Mouse (Mus musculus) embryonic facial prominence, embryonic 12.5 days (tissue): Measurements from ENCODE around the gene Gm37240. TPM values are rescaled to one million over a fixed set of nuclear protein-coding genes. Genes with fewer than 3 reads are reported as not detected.
A peak's percentile ranks its signal among the peaks of the same experiment; 100 is the strongest.

Source experiments
- ATAC-seq: fragments of 200-750 bp; cut with Nextera tagmentation; 2 replicates; pipeline ENCODE4 v1.8.0; 2017; ENCODE audit not compliant: insufficient number of reproducible peaks, insufficient read depth, low FRiP score, low TSS enrichment
- H3K27ac ChIP-seq: fragments of 300-500 bp; sonication (generic); 2 replicates; pipeline ENCODE4 v1.5.1; 2016; ENCODE audit warnings: mild to moderate bottlenecking
- H3K27me3 ChIP-seq: fragments of 300-500 bp; sonication (generic); 2 replicates; pipeline ENCODE4 v1.6.1; 2016; ENCODE audit warnings: mild to moderate bottlenecking, moderate library complexity
- H3K36me3 ChIP-seq: fragments of 300-500 bp; sonication (generic); 2 replicates; pipeline ENCODE4 v1.6.1; 2016; ENCODE audit warnings: mild to moderate bottlenecking
- H3K4me1 ChIP-seq: fragments of 300-500 bp; sonication (generic); 2 replicates; pipeline ENCODE4 v1.6.1; 2016
- H3K4me2 ChIP-seq: fragments of 300-500 bp; sonication (generic); replicated peaks from 2 replicates; pipeline ENCODE4 v1.6.1; 2016; ENCODE audit warnings: mild to moderate bottlenecking, moderate library complexity
- H3K4me3 ChIP-seq: fragments of 300-500 bp; sonication (generic); 2 replicates; pipeline ENCODE4 v1.5.1; 2016; ENCODE audit warnings: mild to moderate bottlenecking
- H3K9ac ChIP-seq: fragments of 300-500 bp; sonication (generic); 2 replicates; pipeline ENCODE4 v1.6.1; 2016; ENCODE audit warnings: mild to moderate bottlenecking, moderate library complexity
- H3K9me3 ChIP-seq: fragments of 300-500 bp; sonication (generic); 2 replicates; pipeline ENCODE4 v1.6.1; 2016; ENCODE audit warnings: mild to moderate bottlenecking, moderate library complexity
- WGBS: fragments of 180-500 bp; shearing (Covaris S2); methylation state at CpG from one replicate; pipeline ENCODE4 v1.1.7; 2016; 5-methylcytosine and 5-hydroxymethylcytosine counted together
- polyA plus RNA-seq: library from polyadenylated mRNA; unstranded; fragments of >200 nt; fragmentation: Nextera tagmentation; extraction: Ambion mirVana; gene quantifications from 2 replicates; pipeline ENCODE4 v1.2.1, GENCODE M21; 2016

Gene Gm37240
- polyA plus RNA-seq, 1 experiment from 2014 or later = 4.0 TPM

GRCm38 (mm10) chr3:85845341-85845740 is 42.0 kb downstream of the Gm37240 start:
- no peak overlapping the region for H3K4me2 ChIP-seq
- H3K4me3 ChIP-seq = no peak overlapping the region
- H3K36me3 ChIP-seq = no peaks in the 10 kb centered on the region
- H3K27ac ChIP-seq = no peak overlapping the region
- WGBS = 88% methylated on average over 6 of the region's 6 CpGs
- H3K9me3 ChIP-seq = 0 out of 2 replicates have a peak, but pooled peaks cover 3% of the 10 kb centered on the region
- H3K9ac ChIP-seq = no peak overlapping the region
- no peak for ATAC-seq
- peaks cover 2% of the 10 kb centered on the region; the same call in 1 of the 2 replicates for H3K4me1 ChIP-seq
- H3K27me3 ChIP-seq = no peaks in the 10 kb centered on the region

- H3K27ac ChIP-seq = peak overlapping the region; percentile 55
- no peak overlapping the region for H3K9ac ChIP-seq
- no peak overlapping the region for H3K4me2 ChIP-seq
These were observed 44.5 kb downstream of the Gm37240 start for GRCm38 (mm10) chr3:85842881-85843218.

GRCm38 (mm10) chr3:85842177-85842880 is 45.0 kb downstream of the Gm37240 start:
- H3K9me3 ChIP-seq = 0 out of 2 replicates have a peak, but pooled peaks cover 3% of the 10 kb centered on the region
- H3K9ac ChIP-seq = no peak overlapping the region
- no peak for ATAC-seq
- peaks cover 2% of the 10 kb centered on the region; the same call in 1 of the 2 replicates for H3K4me1 ChIP-seq
- WGBS = 43% methylated on average over 9 of the region's 9 CpGs
- H3K4me3 ChIP-seq = no peak overlapping the region
- H3K27ac ChIP-seq = peak overlapping the region; percentile 55
- no peaks in the 10 kb centered on the region for H3K27me3 ChIP-seq
- H3K4me2 ChIP-seq = no peak overlapping the region
- no peaks in the 10 kb centered on the region for H3K36me3 ChIP-seq

More at GRCm38 (mm10) chr3:85842881-85843218, 44.5 kb downstream of the Gm37240 start:
- Histone ChIP-seq H3K9me3 (0 out of 2 replicates have a peak, but pooled peaks cover 3% of the 10 kb centered on the region), H3K4me3 (no peak overlapping the region), H3K4me1 (peaks cover 2% of the 10 kb centered on the region; the same call in 1 of the 2 replicates), H3K27me3 (no peaks in the 10 kb centered on the region), H3K36me3 (no peaks in the 10 kb centered on the region)
- ATAC-seq = no peak

GRCm38 (mm10) chr3:85841454-85842176 is 45.7 kb downstream of the Gm37240 start:
- 0 out of 2 replicates have a peak, but pooled peaks cover 3% of the 10 kb centered on the region for H3K9me3 ChIP-seq
- H3K27ac ChIP-seq = peak overlapping the region; percentile 55
- no peak for ATAC-seq

GRCm38 (mm10) chr3:85833627-85834026 is 53.7 kb downstream of the Gm37240 start:
- H3K27ac ChIP-seq = no peak overlapping the region
- H3K4me3 ChIP-seq = no peak overlapping the region
- no peaks in the 10 kb centered on the region for H3K27me3 ChIP-seq
- H3K9me3 ChIP-seq = no peaks in the 10 kb centered on the region
- 61% methylated on average over 1 of the region's 1 CpGs for WGBS
- no peak for ATAC-seq
- no peaks in the 10 kb centered on the region for H3K4me1 ChIP-seq
- no peak overlapping the region for H3K9ac ChIP-seq
- no peaks in the 10 kb centered on the region for H3K36me3 ChIP-seq
- H3K4me2 ChIP-seq = no peak overlapping the region

More at GRCm38 (mm10) chr3:85841454-85842176, 45.7 kb downstream of the Gm37240 start:
- peaks cover 2% of the 10 kb centered on the region; the same call in 1 of the 2 replicates for H3K4me1 ChIP-seq
- no peaks in the 10 kb centered on the region for H3K36me3 ChIP-seq
- H3K4me3 ChIP-seq = no peak overlapping the region
- no peaks in the 10 kb centered on the region for H3K27me3 ChIP-seq
- 36% methylated on average over 2 of the region's 2 CpGs for WGBS
- H3K4me2 ChIP-seq = no peak overlapping the region
- H3K9ac ChIP-seq = no peak overlapping the region

- H3K9ac ChIP-seq = no peak overlapping the region
- no peak overlapping the region for H3K27ac ChIP-seq
- H3K4me1 ChIP-seq = no peaks in the 10 kb centered on the region
- H3K36me3 ChIP-seq = no peaks in the 10 kb centered on the region
- H3K4me2 ChIP-seq = no peak overlapping the region
- no peaks in the 10 kb centered on the region for H3K27me3 ChIP-seq
- no peak overlapping the region for H3K4me3 ChIP-seq
- WGBS = 81% methylated on average over 10 of the region's 10 CpGs
- no peak for ATAC-seq
- H3K9me3 ChIP-seq = no peaks in the 10 kb centered on the region
These were observed 54.7 kb downstream of the Gm37240 start for GRCm38 (mm10) chr3:85832490-85833155.

- Histone ChIP-seq H3K4me2 (no peak overlapping the region), H3K4me1 (no peaks in the 10 kb centered on the region; the same call in 1 of the 2 replicates), H3K36me3 (no peaks in the 10 kb centered on the region), H3K4me3 (no peak overlapping the region), H3K9me3 (no peaks in the 10 kb centered on the region), H3K9ac (no peak overlapping the region), H3K27me3 (no peaks in the 10 kb centered on the region), H3K27ac (no peak overlapping the region)
- no peak for ATAC-seq
- 75% methylated on average over 1 of the region's 1 CpGs for WGBS
These were observed 55.5 kb downstream of the Gm37240 start for GRCm38 (mm10) chr3:85831785-85832184.

- H3K9ac ChIP-seq = no peak overlapping the region
- no peak overlapping the region for H3K27ac ChIP-seq
- H3K9me3 ChIP-seq = no peaks in the 10 kb centered on the region
- H3K36me3 ChIP-seq = no peaks in the 10 kb centered on the region
- H3K4me1 ChIP-seq = no peaks in the 10 kb centered on the region; the same call in 1 of the 2 replicates
- 61% methylated on average over 4 of the region's 4 CpGs for WGBS
- H3K4me3 ChIP-seq = no peak overlapping the region
- H3K27me3 ChIP-seq = no peaks in the 10 kb centered on the region
- ATAC-seq = no peak
- no peak overlapping the region for H3K4me2 ChIP-seq
These were observed 58.3 kb downstream of the Gm37240 start for GRCm38 (mm10) chr3:85829047-85829446.

GRCm38 (mm10) chr3:85827815-85828214 is 59.5 kb downstream of the Gm37240 start:
- H3K27ac ChIP-seq = no peak overlapping the region
- no peaks in the 10 kb centered on the region for H3K27me3 ChIP-seq
- H3K4me3 ChIP-seq = no peak overlapping the region
- H3K9me3 ChIP-seq = no peaks in the 10 kb centered on the region
- no peak for ATAC-seq
- WGBS = 81% methylated on average over 6 of the region's 6 CpGs
- no peaks in the 10 kb centered on the region; the same call in 1 of the 2 replicates for H3K4me1 ChIP-seq
- no peak overlapping the region for H3K4me2 ChIP-seq
- no peaks in the 10 kb centered on the region for H3K36me3 ChIP-seq
- no peak overlapping the region for H3K9ac ChIP-seq

- no peak overlapping the region for H3K27ac ChIP-seq
- no peaks in the 10 kb centered on the region; the same call in 1 of the 2 replicates for H3K4me1 ChIP-seq
- ATAC-seq = no peak
- WGBS = 69% methylated on average over 4 of the region's 4 CpGs
- no peaks in the 10 kb centered on the region for H3K27me3 ChIP-seq
- H3K9ac ChIP-seq = no peak overlapping the region
- no peaks in the 10 kb centered on the region for H3K9me3 ChIP-seq
- no peak overlapping the region for H3K4me3 ChIP-seq
- no peak overlapping the region for H3K4me2 ChIP-seq
- no peaks in the 10 kb centered on the region for H3K36me3 ChIP-seq
These were observed 60.0 kb downstream of the Gm37240 start for GRCm38 (mm10) chr3:85827283-85827682.

GRCm38 (mm10) chr3:85820839-85821548 is 66.3 kb downstream of the Gm37240 start:
- Histone ChIP-seq H3K27ac (no peak overlapping the region), H3K36me3 (no peaks in the 10 kb centered on the region), H3K9me3 (no peaks in the 10 kb centered on the region), H3K27me3 (no peaks in the 10 kb centered on the region), H3K4me1 (no peaks in the 10 kb centered on the region), H3K4me3 (no peak overlapping the region), H3K4me2 (no peak overlapping the region), H3K9ac (no peak overlapping the region)
- no peak for ATAC-seq
- 67% methylated on average over 15 of the region's 15 CpGs for WGBS
